Mouse (Mus musculus): ENCODE data around the gene Fcmr.

The Fcmr gene

DNA sequence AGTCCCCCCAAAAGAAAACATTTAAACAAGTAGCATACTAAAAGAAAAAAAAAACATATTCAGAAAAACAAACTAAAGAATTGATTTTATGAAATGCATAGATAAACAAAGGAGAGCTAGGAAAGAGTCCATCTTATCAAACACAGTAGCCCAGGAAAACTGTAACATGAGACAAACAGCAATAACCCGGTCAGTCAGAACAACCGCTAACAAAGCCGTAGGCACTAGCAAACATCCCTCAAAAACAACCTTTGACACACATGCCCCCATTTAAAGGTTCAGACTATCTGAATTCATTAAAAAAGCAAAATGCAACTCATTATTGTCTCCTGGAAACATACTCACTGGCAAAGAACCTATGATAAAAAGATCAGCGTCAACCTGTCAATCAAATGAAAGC, 8.0 kb upstream of the Fcmr start:
- no peak for DNase-seq (ENCODE audit: low spot score in 2 of 2)

DNA sequence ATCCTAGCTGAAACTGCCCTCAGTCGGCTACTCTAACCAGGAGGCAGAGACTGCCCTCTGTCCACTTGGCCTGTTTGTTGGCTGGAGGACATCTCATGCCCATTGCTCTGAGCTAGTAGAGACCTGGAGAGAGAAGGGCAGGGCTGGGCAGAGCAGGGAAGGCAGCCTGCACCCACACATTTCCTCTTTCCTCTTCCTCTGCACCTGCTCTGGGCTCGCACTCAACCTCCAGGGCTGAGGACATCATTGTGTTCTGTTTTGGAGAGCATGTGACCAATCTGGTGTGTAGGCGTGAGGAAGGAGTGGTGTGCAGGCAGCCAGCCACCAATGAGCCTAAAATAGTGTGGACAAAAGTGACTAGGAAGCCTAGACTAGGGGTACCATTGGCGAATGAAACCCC, 1.2 kb upstream of the Fcmr start:
- DNase-seq (ENCODE audit: low spot score in 2 of 2) = peak in 1 of 2 experiments; percentile 10

DNA sequence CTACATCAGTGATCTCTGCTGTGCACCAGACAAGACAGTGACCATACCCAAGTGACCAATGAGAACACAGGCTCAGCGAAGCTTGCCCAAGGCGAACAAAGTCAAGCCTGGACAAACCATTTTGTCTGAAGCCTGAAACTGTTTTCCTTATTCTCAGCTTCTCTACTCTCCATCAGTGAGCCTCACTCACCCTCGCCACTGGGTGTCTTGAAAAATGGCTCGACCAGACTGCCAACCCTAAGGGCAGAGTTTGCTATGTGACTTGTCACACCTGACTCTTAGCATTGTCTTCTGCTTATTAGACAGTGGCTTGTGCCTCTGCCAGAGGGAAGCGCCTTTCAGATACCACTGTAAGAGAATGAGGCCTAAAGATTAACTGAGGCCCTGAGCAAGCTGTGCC, 728 bp upstream of the Fcmr start:
- DNase-seq (ENCODE audit: low spot score in 2 of 2) = no peak

DNA sequence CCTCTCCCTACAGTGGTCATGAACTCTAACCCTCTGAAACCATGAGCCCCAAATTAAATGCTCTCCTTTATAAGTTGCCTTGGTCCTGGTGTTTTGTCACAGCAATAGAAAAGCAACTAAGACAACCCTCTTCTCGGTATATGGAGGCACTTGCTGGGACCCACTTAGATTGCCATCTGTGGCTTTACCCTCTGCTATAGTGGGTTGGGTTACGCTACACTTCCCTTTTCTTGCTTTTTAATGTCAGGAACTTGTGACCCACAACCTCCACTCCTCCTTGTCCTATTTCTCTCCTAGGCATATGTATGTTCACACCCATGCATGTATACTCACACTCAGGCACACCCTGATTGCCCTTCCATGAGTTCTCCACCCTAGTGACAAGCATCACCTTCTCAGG, 7.4 kb downstream of the Fcmr start:
- DNase-seq (ENCODE audit: low spot score in 2 of 2) = no peak

DNA sequence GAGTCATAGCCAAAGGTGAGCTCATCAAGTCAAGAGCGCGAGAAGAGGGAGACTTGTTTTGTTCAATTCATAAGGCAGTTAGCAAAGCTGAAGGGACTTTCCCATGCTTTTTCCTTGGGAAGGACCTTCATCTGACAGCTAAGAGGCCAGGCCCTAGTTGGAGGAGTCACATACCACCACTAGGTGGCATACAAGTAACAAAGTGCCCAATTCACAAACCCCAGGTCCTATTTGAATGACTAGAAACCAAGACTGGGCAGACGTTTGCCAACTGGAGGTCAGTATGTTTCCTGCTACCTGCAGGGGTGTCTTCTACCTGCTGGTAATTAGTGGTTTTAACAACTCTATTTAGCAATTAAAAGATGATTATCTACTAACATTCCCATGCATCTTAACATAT, 9.7 kb downstream of the Fcmr start:
- peak; percentile 54 to 62 for DNase-seq (ENCODE audit: low spot score in 2 of 2)

DNA sequence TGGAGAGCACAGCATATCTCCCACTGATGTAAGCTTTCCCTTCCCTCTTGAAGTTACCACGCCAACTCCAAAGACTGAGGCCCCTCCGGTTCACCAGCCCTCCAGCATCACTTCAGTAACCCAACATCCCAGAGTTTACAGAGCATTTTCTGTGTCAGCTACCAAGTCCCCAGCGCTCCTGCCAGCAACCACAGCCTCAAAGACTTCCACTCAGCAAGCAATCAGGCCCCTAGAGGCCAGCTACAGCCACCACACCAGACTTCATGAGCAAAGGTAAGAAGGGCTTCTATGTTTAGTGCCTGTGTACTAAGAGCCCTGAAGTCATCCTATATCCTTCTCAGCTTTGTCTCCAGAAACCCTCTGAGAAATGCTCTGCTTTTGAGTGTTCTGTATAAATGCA, 10.4 kb downstream of the Fcmr start:
- no peak for DNase-seq (ENCODE audit: low spot score in 2 of 2)

DNA sequence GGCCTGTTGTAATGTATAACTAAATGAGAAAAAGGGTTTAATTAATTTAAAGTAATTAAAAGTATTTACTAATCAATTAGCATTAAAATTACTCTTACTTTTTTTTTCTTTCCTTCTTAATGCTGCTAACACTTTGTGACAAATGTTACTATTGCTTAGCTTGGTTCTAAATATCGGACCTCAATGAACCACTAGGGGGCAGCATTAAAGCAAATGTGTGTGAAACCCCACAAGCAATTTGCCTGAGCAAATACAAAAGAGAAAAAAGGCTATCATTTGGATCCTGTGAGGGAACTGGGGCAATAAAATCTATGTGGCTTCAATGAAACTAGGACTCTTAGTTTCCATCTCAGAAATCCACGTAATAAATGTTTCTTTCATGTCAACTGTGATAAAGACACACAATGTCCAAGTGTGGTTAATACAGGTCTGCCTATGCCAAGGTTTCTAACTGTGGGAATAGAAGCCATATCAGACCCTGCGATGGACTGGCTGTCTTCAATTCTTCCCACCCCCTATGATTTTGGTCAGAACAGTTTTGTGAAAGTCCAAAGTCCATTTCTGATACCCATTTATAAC, 11.6 kb downstream of the Fcmr start:
- DNase-seq (ENCODE audit: low spot score in 2 of 2) = peak; percentile 48 to 74

DNA sequence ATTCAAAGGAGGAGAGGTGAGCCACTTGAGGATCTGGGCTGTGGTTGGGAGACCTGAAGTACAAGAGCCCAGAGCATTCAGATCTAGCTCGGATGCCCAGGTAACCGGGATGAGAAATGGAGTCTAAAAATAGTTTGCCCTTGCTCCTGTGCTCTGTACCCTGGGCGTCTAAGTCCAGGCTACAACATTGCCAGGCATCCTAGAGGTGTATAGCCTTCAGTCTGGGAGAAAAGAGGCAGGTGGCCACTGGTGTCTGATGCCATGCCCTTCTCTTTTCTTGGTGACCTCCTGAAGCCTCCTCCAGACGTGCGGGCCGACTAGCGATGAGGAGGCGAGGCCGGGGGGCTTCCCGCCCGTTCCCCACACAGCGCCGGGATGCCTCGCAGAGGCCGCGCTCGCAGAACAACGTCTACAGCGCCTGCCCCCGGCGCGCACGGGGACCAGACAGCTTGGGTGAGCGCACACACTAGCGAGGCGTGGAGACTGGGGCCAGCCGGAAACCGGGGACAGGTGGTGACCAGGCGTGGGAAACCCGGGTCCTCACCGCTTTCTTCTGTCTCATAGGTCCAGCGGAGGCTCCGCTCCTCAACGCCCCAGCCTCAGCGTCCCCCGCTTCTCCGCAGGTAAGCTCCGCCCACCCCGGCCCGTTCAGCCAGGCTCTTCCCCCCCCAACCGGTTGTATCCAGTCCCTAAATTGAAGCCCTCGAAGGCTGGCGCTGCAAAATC, 12.6 kb downstream of the Fcmr start:
- no peak for DNase-seq (ENCODE audit: low spot score in 2 of 2)

DNA sequence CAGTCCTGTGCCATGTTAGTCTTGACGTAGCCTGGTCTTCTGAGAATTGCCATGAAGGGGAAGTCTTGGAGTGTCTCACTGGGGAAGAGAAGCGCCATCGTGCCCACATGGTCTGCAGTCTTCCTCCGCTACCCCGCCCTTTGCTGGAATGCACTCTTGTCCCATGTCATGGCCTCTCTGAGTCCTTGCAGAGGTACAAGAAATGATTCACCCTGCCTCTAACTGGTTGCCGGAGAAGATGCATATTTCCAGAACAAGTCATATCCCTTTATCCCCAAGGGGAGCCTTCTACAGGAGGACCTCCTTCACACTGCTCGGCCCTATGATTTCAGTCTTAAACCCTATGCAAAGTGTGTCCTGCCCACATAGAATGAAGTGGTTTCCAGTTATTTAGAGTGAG, 14.5 kb downstream of the Fcmr start:
- DNase-seq (ENCODE audit: low spot score in 2 of 2) = no peak

DNA sequence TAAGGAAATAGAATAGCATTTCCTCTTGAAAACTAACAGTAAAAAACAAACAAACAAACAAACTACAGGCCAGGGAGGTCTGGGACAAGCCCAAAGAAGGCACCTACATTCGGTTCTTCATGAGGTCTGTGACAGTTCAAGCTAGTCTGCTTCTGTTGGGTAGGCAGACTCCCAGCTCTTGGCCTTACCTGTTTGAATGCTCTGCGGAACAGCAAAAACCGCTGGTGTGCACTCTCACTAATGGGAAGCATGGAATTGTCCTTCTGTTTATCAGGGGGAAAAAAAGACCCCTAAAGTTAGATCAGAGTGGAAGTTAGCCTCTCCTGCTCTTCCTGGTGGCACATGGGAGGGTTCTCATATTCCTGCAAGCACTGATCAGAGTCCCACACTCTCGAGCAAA, 17.7 kb downstream of the Fcmr start:
- no peak for DNase-seq (ENCODE audit: low spot score in 2 of 2)

DNA sequence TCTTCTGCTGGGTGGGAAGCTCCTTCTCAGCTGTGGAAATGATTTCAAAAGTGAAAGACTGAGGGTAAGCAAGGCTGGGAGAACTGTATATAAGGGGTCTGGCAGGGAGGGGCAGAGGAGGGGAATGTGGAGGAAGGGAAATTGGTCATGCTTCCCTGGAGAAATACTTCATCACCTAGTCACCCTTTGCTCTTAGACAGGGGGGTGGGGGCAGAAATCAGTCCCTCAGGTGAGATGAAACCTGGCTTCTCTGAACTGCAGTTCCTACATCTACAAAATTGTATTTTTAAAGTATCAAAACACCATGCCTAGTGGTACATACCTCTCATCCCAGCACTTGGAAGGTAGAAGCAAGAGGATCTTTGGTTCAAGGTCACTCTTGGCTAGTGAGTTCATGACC, 21.9 kb downstream of the Fcmr start, which contains the start of gene Il24:
TSS of gene Il24 (minus strand) at position 101 of the 400 bp plus-strand sequence.
- DNase-seq (ENCODE audit: low spot score in 2 of 2) = no peak

DNA sequence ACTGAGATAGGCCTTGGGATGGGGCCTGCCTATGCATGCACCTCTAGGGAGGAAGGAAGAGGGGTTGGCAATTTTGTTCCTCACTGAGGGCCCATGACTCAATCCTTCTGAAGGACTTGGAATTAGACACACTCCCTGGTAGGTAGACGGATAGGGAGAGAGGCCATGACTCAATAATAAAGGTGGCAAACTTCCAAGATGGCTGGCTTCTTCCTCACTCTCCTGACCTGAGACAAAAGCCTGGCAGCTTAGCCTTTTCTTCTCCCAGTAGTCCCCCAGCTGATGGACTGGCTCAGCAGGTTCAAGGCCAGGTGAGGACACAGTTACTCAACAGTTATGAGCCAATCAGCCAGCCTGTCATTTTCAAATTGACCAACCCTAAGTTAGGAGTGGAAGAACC, 27.0 kb downstream of the Fcmr start:
- no peak for DNase-seq (ENCODE audit: low spot score in 2 of 2)

DNA sequence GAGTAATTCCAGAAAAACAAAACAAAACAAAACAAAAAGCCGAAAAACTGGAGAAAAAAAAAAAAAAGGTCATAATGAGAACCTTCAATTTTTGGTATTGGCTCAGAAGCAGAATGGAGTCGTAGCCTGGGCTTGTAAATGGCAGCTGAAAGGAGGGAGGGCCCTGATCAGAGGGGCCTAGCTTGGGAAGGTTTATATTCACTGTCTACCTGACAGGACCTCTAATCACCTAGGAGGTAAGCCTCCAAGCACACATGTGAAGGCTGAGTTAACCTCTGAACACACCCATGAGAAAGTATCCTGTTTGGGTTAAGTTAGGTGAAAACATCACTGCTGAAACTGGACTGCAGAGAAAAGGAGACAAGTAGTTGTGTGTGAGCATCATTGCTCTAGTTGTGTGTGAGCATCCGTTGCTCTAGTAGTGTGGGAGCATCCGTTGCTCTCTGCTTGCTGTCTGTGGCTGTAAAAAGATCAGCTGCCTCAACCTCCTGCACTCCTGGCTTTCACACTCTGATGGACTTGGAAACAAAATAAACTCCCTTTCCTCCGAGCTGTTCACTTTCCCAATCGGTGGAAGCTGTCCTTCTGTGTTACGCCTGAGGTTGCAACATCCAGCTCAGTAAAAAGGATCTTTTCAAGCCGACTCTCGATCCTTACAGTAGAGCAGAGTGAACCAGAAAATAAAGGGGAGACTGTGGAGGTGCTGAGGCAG, 28.0 kb downstream of the Fcmr start:
- DNase-seq (ENCODE audit: low spot score in 2 of 2) = no peak

DNA sequence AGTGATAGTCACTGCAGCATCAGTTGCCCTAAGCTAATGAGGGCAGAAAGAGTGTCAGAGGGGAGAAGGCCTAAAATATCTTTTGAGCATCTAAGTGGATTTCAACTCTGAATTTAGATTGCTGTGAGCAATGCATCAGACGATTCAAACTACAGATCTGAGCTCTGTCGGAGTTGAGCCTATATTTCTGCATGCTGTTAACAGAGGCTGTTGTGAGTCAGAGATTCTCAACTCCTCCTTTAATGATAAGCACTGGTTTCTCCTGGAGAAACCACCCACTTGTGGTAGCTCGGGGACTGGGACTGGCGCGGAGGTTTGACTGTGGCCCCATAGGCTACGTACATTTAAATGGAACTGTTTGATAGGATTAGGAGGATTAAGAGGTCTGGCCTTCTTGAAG, 29.0 kb downstream of the Fcmr start:
- no peak for DNase-seq (ENCODE audit: low spot score in 2 of 2)

DNA sequence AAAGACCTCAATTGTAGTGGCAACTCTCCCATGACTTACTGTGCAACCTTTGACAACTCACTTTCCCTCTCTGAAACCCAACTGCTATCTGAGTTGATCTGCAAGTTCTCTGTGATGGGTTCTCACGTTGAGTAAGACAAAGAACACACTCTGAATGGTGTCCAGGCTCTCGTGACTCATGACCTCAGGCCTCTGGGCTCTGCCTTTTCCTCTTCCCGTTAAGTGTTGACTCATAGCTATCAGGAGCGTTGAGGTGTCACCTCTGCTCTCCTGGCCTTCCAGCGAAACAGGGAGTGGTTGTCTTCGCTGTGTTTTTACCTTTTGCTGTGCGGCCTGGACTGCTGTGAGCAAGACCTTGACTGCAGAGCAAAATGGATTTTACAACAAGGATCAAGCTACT, 37.0 kb downstream of the Fcmr start:
- DNase-seq (ENCODE audit: low spot score in 2 of 2) = no peak

DNA sequence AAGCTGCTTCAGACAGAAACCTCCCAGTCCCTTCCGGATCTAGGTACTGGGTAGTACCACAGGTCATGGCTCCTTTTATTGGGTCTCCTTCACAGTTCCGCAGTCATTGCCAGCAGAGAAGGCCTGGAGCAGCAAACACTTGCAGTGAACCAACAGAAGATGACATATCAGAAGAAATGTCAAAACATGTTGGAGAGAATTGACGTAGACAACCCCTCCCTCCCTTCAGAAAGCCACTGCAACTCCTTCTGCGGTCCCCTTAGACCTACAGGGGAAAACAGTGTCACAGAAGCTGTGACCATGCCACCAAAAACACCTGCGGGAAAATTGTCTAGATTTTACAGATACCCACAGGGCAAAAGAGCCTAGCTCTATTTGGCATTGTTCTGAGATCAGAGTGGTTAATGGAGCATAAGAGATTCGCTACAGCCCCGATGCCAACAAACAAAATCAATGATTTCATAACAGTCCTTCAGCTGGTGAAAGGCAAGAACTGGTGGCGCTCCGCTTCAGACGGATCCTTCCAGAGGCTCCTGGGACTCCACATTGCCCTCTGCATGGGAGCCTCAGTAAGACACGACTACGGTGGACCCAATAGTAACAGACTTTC, 46.0 kb downstream of the Fcmr start, which contains the start of gene Il20:
TSS of gene Il20 (minus strand) at position 51 of the 610 bp plus-strand sequence.
- no peak for DNase-seq (ENCODE audit: low spot score in 2 of 2)

DNA sequence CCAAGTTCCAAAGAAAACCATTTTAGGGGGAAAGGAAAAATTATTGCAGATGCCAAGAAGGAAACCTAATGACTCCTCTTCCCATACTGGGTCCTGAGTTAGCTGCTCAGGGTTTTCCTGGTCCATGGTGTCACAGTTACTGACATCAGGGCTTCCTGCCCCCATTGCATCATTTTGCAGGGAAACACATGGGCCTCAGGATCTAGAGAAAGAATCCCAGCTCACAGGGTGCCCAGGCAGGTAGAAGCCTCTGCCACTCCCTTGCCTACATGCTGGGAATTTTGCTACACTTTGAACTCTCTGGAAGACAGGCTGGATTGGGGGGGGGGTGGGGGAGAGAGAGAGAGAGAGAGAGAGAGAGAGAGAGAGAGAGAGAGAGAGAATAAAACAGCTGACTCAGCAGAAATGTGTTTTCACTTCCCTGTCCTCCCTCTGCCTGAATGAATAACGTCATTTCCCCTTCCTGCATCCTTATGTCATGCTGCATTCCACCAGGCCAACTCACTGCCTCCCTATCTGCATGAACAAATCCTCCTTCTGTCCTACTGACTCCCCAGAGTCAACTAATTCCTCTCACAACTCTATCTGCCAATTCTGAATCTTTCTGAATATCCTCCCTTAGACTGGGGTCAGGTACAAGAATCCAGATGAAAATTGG, 53.0 kb downstream of the Fcmr start:
- no peak for DNase-seq (ENCODE audit: low spot score in 2 of 2)

DNA sequence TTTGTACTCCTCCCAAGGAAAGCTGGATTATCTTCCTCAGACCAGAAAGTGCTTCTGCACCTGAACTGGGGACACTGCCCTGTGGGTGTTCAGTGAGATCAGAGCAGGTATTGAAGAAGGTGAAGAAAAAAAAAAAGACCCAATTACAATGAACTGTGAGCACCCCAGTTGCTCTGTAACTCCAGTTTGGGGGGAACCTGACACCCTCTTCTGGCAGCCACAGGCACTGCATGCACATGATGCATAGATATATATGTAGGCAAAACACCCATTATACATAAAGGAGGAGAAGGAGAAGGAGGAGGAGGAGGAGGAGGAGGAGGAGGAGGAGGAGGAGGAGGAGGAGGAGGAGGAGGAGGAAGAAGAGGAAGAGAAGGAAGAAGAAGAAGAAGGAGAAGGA, 61.0 kb downstream of the Fcmr start:
- DNase-seq (ENCODE audit: low spot score in 2 of 2) = no peak

Measured in right cerebral cortex, adult 2 months (tissue).